Mouse (Mus musculus) embryonic facial prominence, embryonic 11.5 days (tissue): ENCODE data around the gene Ccr1. TPM values are rescaled to one million over a fixed set of nuclear protein-coding genes. Genes with fewer than 3 reads are reported as not detected.
A peak's percentile ranks its signal among the peaks of the same experiment; 100 is the strongest.
"Not testable (repeated sequence)": the region's sequence is repeated elsewhere in the genome, so short reads cannot be mapped to it uniquely, and the experiment has no call there.

Experiments
- ATAC-seq: fragments of 200-750 bp; cut with Nextera tagmentation; replicated peaks from 2 replicates; pipeline ENCODE4 v1.8.0; 2017; ENCODE audit warnings: low read depth; ENCODE audit not compliant: insufficient number of reproducible peaks, low FRiP score, low TSS enrichment
- DNase-seq: peaks from one replicate; pipeline ENCODE4 v3.0.0-alpha.2; 2015; ENCODE audit warnings: low spot score
- H3K27ac ChIP-seq: fragments of 300-500 bp; sonication (generic); replicated peaks from 2 replicates; pipeline ENCODE4 v1.5.1; 2014; ENCODE audit warnings: mild to moderate bottlenecking, low read depth, low read length, control low read depth
- H3K27me3 ChIP-seq: fragments of 300-500 bp; sonication (generic); 2 replicates; pipeline ENCODE4 v1.6.1; 2014; ENCODE audit warnings: mild to moderate bottlenecking, low read length, moderate library complexity, mixed read lengths; ENCODE audit not compliant: control insufficient read depth, insufficient read depth
- H3K36me3 ChIP-seq: fragments of 300-500 bp; sonication (generic); replicated peaks from 2 replicates; pipeline ENCODE4 v1.6.1; 2014; ENCODE audit warnings: low read depth, mild to moderate bottlenecking, low read length, moderate library complexity, mixed read lengths; ENCODE audit not compliant: control insufficient read depth, insufficient read depth
- H3K4me1 ChIP-seq: fragments of 300-500 bp; sonication (generic); 2 replicates; pipeline ENCODE4 v1.6.1; 2014; ENCODE audit warnings: low read length, mixed read lengths; ENCODE audit not compliant: control insufficient read depth, insufficient read depth
- H3K4me2 ChIP-seq: fragments of 300-500 bp; sonication (generic); 2 replicates; pipeline ENCODE4 v1.6.1; 2014; ENCODE audit warnings: low read depth, mild to moderate bottlenecking, control low read depth, low read length, moderate library complexity
- H3K4me3 ChIP-seq: fragments of 300-500 bp; sonication (generic); 2 replicates; pipeline ENCODE4 v1.5.1; 2014; ENCODE audit warnings: low read depth, low read length, control low read depth
- H3K9ac ChIP-seq: fragments of 300-500 bp; sonication (generic); replicated peaks from 2 replicates; pipeline ENCODE4 v1.6.1; 2014; ENCODE audit warnings: mild to moderate bottlenecking, control low read depth, low read length
- H3K9me3 ChIP-seq: fragments of 300-500 bp; sonication (generic); replicated peaks from 2 replicates; pipeline ENCODE4 v1.6.1; 2016; ENCODE audit warnings: mild to moderate bottlenecking, low read length, inconsistent platforms, mixed read lengths; ENCODE audit not compliant: control insufficient read depth
- WGBS: fragments of 180-500 bp; shearing (Covaris S2); extraction: QIAGEN DNeasy Blood & Tissue Kit; methylation state at CpG from one replicate; pipeline ENCODE4 v1.1.7; 2014; 5-methylcytosine and 5-hydroxymethylcytosine counted together
- polyA plus RNA-seq: library from polyadenylated mRNA; unstranded; fragments of >200 nt; fragmentation: Nextera tagmentation; extraction: Ambion mirVana; gene quantifications from 2 replicates; pipeline ENCODE4 v1.2.1, GENCODE M21; 2014

Ccr1 gene
- polyA plus RNA-seq, 1 experiment from 2014 or later, result 0.98 TPM

GRCm38 (mm10) chr9:123929936-123930335 is 38.6 kb downstream of the Ccr1 start:
- ATAC-seq (no peak), DNase-seq (no peak)
- H3K9ac ChIP-seq, result no peak overlapping the region
- 83% methylated on average over 4 of the region's 4 CpGs for WGBS
- no peak overlapping the region for H3K4me2 ChIP-seq
- H3K9me3 ChIP-seq, result no peaks in the 10 kb centered on the region
- H3K4me1 ChIP-seq, result no peaks in the 10 kb centered on the region
- H3K27me3 ChIP-seq, result no peaks in the 10 kb centered on the region
- no peak overlapping the region for H3K27ac ChIP-seq
- no peaks in the 10 kb centered on the region for H3K36me3 ChIP-seq
- no peak overlapping the region for H3K4me3 ChIP-seq

- no peak overlapping the region for H3K4me3 ChIP-seq
- peak; percentile 17 for DNase-seq
- H3K4me2 ChIP-seq, result no peak overlapping the region
- no peak for ATAC-seq
- no peak overlapping the region for H3K27ac ChIP-seq
- H3K4me1 ChIP-seq, result no peaks in the 10 kb centered on the region
- no peaks in the 10 kb centered on the region for H3K9me3 ChIP-seq
- no peak overlapping the region for H3K9ac ChIP-seq
- WGBS, result 44% methylated on average over 8 of the region's 8 CpGs
- H3K27me3 ChIP-seq, result 0 out of 2 replicates have a peak, but pooled peaks cover under 1% of the 10 kb centered on the region
- no peaks in the 10 kb centered on the region for H3K36me3 ChIP-seq
These were observed 39.7 kb downstream of the Ccr1 start for GRCm38 (mm10) chr9:123928759-123929246.

GRCm38 (mm10) chr9:123928118-123928758 is 40.3 kb downstream of the Ccr1 start:
- no peaks in the 10 kb centered on the region for H3K36me3 ChIP-seq
- DNase-seq (peak; percentile 43), ATAC-seq (no peak)
- H3K9me3 ChIP-seq, result no peaks in the 10 kb centered on the region
- no peak overlapping the region for H3K27ac ChIP-seq
- H3K4me2 ChIP-seq, result no peak overlapping the region
- no peak overlapping the region for H3K9ac ChIP-seq
- H3K27me3 ChIP-seq, result 0 out of 2 replicates have a peak, but pooled peaks cover 6% of the 10 kb centered on the region
- H3K4me1 ChIP-seq, result no peaks in the 10 kb centered on the region
- WGBS, result 52% methylated on average over 12 of the region's 12 CpGs
- H3K4me3 ChIP-seq, result no peak overlapping the region

- DNase-seq, result peak; percentile 23
- Histone ChIP-seq H3K9ac (no peak overlapping the region), H3K4me1 (no peaks in the 10 kb centered on the region), H3K27me3 (0 out of 2 replicates have a peak, but pooled peaks cover 6% of the 10 kb centered on the region), H3K9me3 (no peaks in the 10 kb centered on the region), H3K36me3 (no peaks in the 10 kb centered on the region), H3K4me2 (no peak overlapping the region), H3K27ac (no peak overlapping the region), H3K4me3 (no peak overlapping the region)
- WGBS, result 37% methylated on average over 16 of the region's 16 CpGs
- no peak for ATAC-seq
These were observed 41.1 kb downstream of the Ccr1 start for GRCm38 (mm10) chr9:123927281-123927960.

- not testable (repeated sequence) for H3K4me2 ChIP-seq, H3K27ac ChIP-seq, H3K4me3 ChIP-seq, H3K9ac ChIP-seq, H3K27me3 ChIP-seq, H3K9me3 ChIP-seq, H3K36me3 ChIP-seq, H3K4me1 ChIP-seq, ATAC-seq
- peak; percentile 91 for DNase-seq
- 12% methylated on average over 5 of the region's 5 CpGs for WGBS
These were observed 42.5 kb downstream of the Ccr1 start for GRCm38 (mm10) chr9:123926041-123926440.

- peak; percentile 88 for ATAC-seq
These were observed 43.2 kb downstream of the Ccr1 start for GRCm38 (mm10) chr9:123925101-123925946.

GRCm38 (mm10) chr9:123924589-123925066 is 43.9 kb downstream of the Ccr1 start:
- Histone ChIP-seq H3K4me3 (peak overlapping the region; percentile 53), H3K36me3 (no peaks in the 10 kb centered on the region), H3K4me1 (no peaks in the 10 kb centered on the region), H3K27ac (peak overlapping the region; percentile 54), H3K4me2 (peak overlapping the region; percentile 72), H3K9me3 (no peaks in the 10 kb centered on the region), H3K27me3 (0 out of 2 replicates have a peak, but pooled peaks cover 6% of the 10 kb centered on the region), H3K9ac (peak overlapping the region; percentile 74)
- ATAC-seq (peak; percentile 81), DNase-seq (peak; percentile 84)
- under 1% methylated on average over 45 of the region's 49 CpGs for WGBS

More at GRCm38 (mm10) chr9:123925101-123925946, 43.2 kb downstream of the Ccr1 start:
- 4% methylated on average over 42 of the region's 44 CpGs for WGBS
- peak; percentile 55 for DNase-seq
- Histone ChIP-seq H3K4me3 (peak overlapping the region; percentile 53), H3K27ac (peak overlapping the region; percentile 54), H3K9me3 (no peaks in the 10 kb centered on the region), H3K4me1 (no peaks in the 10 kb centered on the region), H3K27me3 (0 out of 2 replicates have a peak, but pooled peaks cover 6% of the 10 kb centered on the region), H3K4me2 (peak overlapping the region; percentile 72), H3K36me3 (no peaks in the 10 kb centered on the region), H3K9ac (peak overlapping the region; percentile 74)
